In genomic region chr8:11299317-11299602, GRCm38 (mm10) we compare ENCODE assay signal across 14 mouse cellular contexts. TPM values are rescaled to one million over a fixed set of nuclear protein-coding genes. Genes with fewer than 3 reads are reported as not detected.
DNase-seq lines count a peak whose midpoint lies in the region; ATAC-seq and TF ChIP-seq lines count a peak whose summit lies in the region.
"Had no signal": no experiment of that assay in that cellular context is flagged by ENCODE, and none has a peak within 500 bp of the region (broad histone marks: within the 10 kb centered on the region; RNA-seq: fewer than 3 reads in every experiment).

No protein-coding gene starts in this region.

- no peak overlapping the region for H3K4me3 ChIP-seq in heart, embryonic 15.5 days
- H3K4me3 ChIP-seq in lung, embryonic 16.5 days (ENCODE audit: low read length): no peak overlapping the region
- no peak overlapping the region for H3K4me3 ChIP-seq in intestine, embryonic 15.5 days (replicated peaks)
- no peak overlapping the region for H3K4me3 ChIP-seq in stomach, postnatal 0 days (ENCODE audit: low read depth, low read length)
- H3K4me3 ChIP-seq: neural tube, embryonic 13.5 days had no signal

- no peaks in the 10 kb centered on the region for H3K9me3 ChIP-seq in heart, embryonic 15.5 days (replicated peaks)
- no peaks in the 10 kb centered on the region for H3K9me3 ChIP-seq in lung, embryonic 16.5 days (ENCODE audit: control insufficient read depth, low read length)
- no peaks in the 10 kb centered on the region for H3K9me3 ChIP-seq in intestine, embryonic 15.5 days
- H3K9me3 ChIP-seq in stomach, postnatal 0 days (ENCODE audit: control insufficient read depth, low read length): no peaks in the 10 kb centered on the region
- H3K9me3 ChIP-seq: neural tube, embryonic 13.5 days had no signal

- TF ChIP-seq EP300 in stomach, postnatal 0 days (optimal IDR thresholded peaks at IDR 0.05): no peak

- peaks cover 59% of the 10 kb centered on the region for H3K4me1 ChIP-seq in heart, embryonic 15.5 days (replicated peaks)
- peaks cover 49% of the 10 kb centered on the region for H3K4me1 ChIP-seq in lung, embryonic 16.5 days (replicated peaks; ENCODE audit: control insufficient read depth, insufficient read depth, low read length)
- H3K4me1 ChIP-seq in intestine, embryonic 15.5 days (replicated peaks): peaks cover 32% of the 10 kb centered on the region
- peaks cover 4% of the 10 kb centered on the region; the same call in 1 of the 2 replicates for H3K4me1 ChIP-seq in stomach, postnatal 0 days (replicated peaks; ENCODE audit: control insufficient read depth, insufficient read depth)

- H3K27me3 ChIP-seq in heart, embryonic 15.5 days: no peaks in the 10 kb centered on the region
- H3K27me3 ChIP-seq in lung, embryonic 16.5 days (ENCODE audit: control insufficient read depth, insufficient read depth, low read depth, low read length): no peaks in the 10 kb centered on the region
- no peaks in the 10 kb centered on the region for H3K27me3 ChIP-seq in intestine, embryonic 15.5 days (replicated peaks)
- H3K27me3 ChIP-seq in stomach, postnatal 0 days (ENCODE audit: control insufficient read depth, insufficient read depth, low read length): no peaks in the 10 kb centered on the region
- H3K27me3 ChIP-seq: neural tube, embryonic 13.5 days had no signal

- no peak overlapping the region; the same call in 1 of the 2 replicates for H3K4me2 ChIP-seq in heart, embryonic 15.5 days
- H3K4me2 ChIP-seq in lung, embryonic 16.5 days (ENCODE audit: low read depth, low read length): peak overlapping the region; percentile 19; the same call in 1 of the 2 replicates
- H3K4me2 ChIP-seq in intestine, embryonic 15.5 days (replicated peaks): no peak overlapping the region
- no peak overlapping the region for H3K4me2 ChIP-seq in stomach, postnatal 0 days (replicated peaks; ENCODE audit: low read depth)
- H3K4me2 ChIP-seq: neural tube, embryonic 13.5 days had no signal

- WGBS in heart, embryonic 15.5 days: 57% methylated on average over 3 of the region's 3 CpGs
- 37% methylated on average over 3 of the region's 3 CpGs for WGBS in lung, embryonic 16.5 days
- WGBS in intestine, embryonic 15.5 days: 36% methylated on average over 3 of the region's 3 CpGs
- WGBS in stomach, postnatal 0 days: 38% methylated on average over 3 of the region's 3 CpGs

- intact Hi-C loops in heart, postnatal 25 days (cut with DNase I): loop anchor here (5.0 kb wide), 1 partner anchor 37 kb away; no protein-coding TSS in a partner anchor

- no peak for DNase-seq in heart, postnatal 25 days (ENCODE audit: low spot score)
- no peak for DNase-seq in lung, postnatal 10 days
- no peak for DNase-seq in stomach, postnatal 0 days (ENCODE audit: low spot score)
- DNase-seq: cerebellum, adult 8-10 months; lung, postnatal 36 days; thymus, postnatal 14 days had no signal

- no peaks in the 10 kb centered on the region for H3K36me3 ChIP-seq in heart, embryonic 15.5 days
- H3K36me3 ChIP-seq in lung, embryonic 16.5 days (ENCODE audit: control insufficient read depth, insufficient read depth, low read length): 0 out of 2 replicates have a peak, but pooled peaks cover 2% of the 10 kb centered on the region
- no peaks in the 10 kb centered on the region for H3K36me3 ChIP-seq in intestine, embryonic 15.5 days
- H3K36me3 ChIP-seq in stomach, postnatal 0 days (ENCODE audit: control insufficient read depth, insufficient read depth, low read length): no peaks in the 10 kb centered on the region
- H3K36me3 ChIP-seq: neural tube, embryonic 13.5 days had no signal

- no peak overlapping the region for H3K9ac ChIP-seq in heart, embryonic 15.5 days
- H3K9ac ChIP-seq in lung, embryonic 16.5 days (ENCODE audit: low read length): peak overlapping the region; percentile 17; the same call in 1 of the 2 replicates
- H3K9ac ChIP-seq in intestine, embryonic 15.5 days: no peak overlapping the region
- no peak overlapping the region for H3K9ac ChIP-seq in stomach, postnatal 0 days (ENCODE audit: low read length)
- H3K9ac ChIP-seq: neural tube, embryonic 13.5 days had no signal

- H3K27ac ChIP-seq in heart, embryonic 15.5 days: peak overlapping the region; percentile 84
- H3K27ac ChIP-seq in lung, embryonic 16.5 days (ENCODE audit: low read length): peak overlapping the region; percentile 89
- peak overlapping the region; percentile 54 for H3K27ac ChIP-seq in intestine, embryonic 15.5 days
- peak overlapping the region; percentile 84 for H3K27ac ChIP-seq in stomach, postnatal 0 days (replicated peaks)
- H3K27ac ChIP-seq: neural tube, embryonic 13.5 days had no signal

- no peak for TF ChIP-seq CTCF in stomach, postnatal 0 days (IDR thresholded peaks at IDR 0.05; ENCODE audit: low read depth)

- no peak for ATAC-seq in heart, embryonic 15.5 days (replicated peaks; ENCODE audit: insufficient number of reproducible peaks, insufficient read depth, low FRiP score, low read depth)
- ATAC-seq in lung, embryonic 16.5 days (ENCODE audit: low read depth): peak; percentile 66
- 0 out of 2 replicates have a peak, but pooled peaks have one; percentile 28 for ATAC-seq in intestine, embryonic 15.5 days
- no peak; the same call in 1 of the 2 replicates for ATAC-seq in stomach, postnatal 0 days (ENCODE audit: low FRiP score, low TSS enrichment)
- ATAC-seq in megakaryocyte, adult 5-6 weeks (ENCODE audit: poor library complexity, severe bottlenecking): no peak
- ATAC-seq: inflammation-experienced regulatory T-cells, adult 6 months; midbrain, embryonic 16.5 days had no signal

RNA-seq across cellular contexts. Expression of gene Col4a2, which starts 13.3 kb away (rescaled TPM):
- 89.8 and 106 TPM in 2 replicates for polyA plus RNA-seq in heart, embryonic 15.5 days (2015; fragmentation: Nextera tagmentation; extraction: Ambion mirVana)
- total RNA-seq in heart, postnatal 25 days (2021): 100 to 1,000 TPM; 292 to 338 TPM
- polyA plus RNA-seq in lung, embryonic 16.5 days (2015; fragmentation: Nextera tagmentation; extraction: Ambion mirVana): 113 and 117 TPM in 2 replicates
- polyA plus RNA-seq in intestine, embryonic 15.5 days (2015; fragmentation: Nextera tagmentation; extraction: Ambion mirVana): 60.2 and 61.4 TPM in 2 replicates
- polyA plus RNA-seq in stomach, postnatal 0 days (2015; fragmentation: Nextera tagmentation; extraction: Ambion mirVana): 43.4 and 47.2 TPM in 2 replicates
- total RNA-seq in megakaryocyte, adult 5-6 weeks (2015): 0.02 and 0.07 TPM in 2 replicates
- 0.15 and 0.73 TPM in 2 replicates for total RNA-seq in megakaryocyte, adult 5-6 weeks (2017)
- polyA plus RNA-seq: inflammation-experienced regulatory T-cells, adult 6 months had no signal

RNA-seq across cellular contexts. Expression of gene Col4a1, which starts 13.4 kb away (rescaled TPM):
- 191 and 245 TPM in 2 replicates for polyA plus RNA-seq in heart, embryonic 15.5 days (2015; fragmentation: Nextera tagmentation; extraction: Ambion mirVana)
- 100 to 1,000 TPM; 537 to 622 TPM for total RNA-seq in heart, postnatal 25 days (2021)
- 368 and 370 TPM in 2 replicates for polyA plus RNA-seq in lung, embryonic 16.5 days (2015; fragmentation: Nextera tagmentation; extraction: Ambion mirVana)
- polyA plus RNA-seq in intestine, embryonic 15.5 days (2015; fragmentation: Nextera tagmentation; extraction: Ambion mirVana): 161 and 170 TPM in 2 replicates
- 96.3 and 99.0 TPM in 2 replicates for polyA plus RNA-seq in stomach, postnatal 0 days (2015; fragmentation: Nextera tagmentation; extraction: Ambion mirVana)
- 0.30 and 1.3 TPM in 2 replicates for total RNA-seq in megakaryocyte, adult 5-6 weeks (2015)
- 0.04 and 1.1 TPM in 2 replicates for total RNA-seq in megakaryocyte, adult 5-6 weeks (2017)
- total RNA-seq: MEL had no signal

Comparison
In these comparisons a context has a peak if more than half of its experiments do, and no peak if none do; other contexts are left out.
1. ATAC-seq: peak in lung, embryonic 16.5 days (single experiment) and intestine, embryonic 15.5 days (single experiment); none in heart, embryonic 15.5 days (single experiment), stomach, postnatal 0 days (single experiment) and megakaryocyte, adult 5-6 weeks (single experiment).
2. Peak in every context shown above with its lines, with median percentiles within 50 percentile points of each other: H3K27ac ChIP-seq.